Mouse (Mus musculus) hindbrain, embryonic 14.5 days (tissue): ENCODE data around the gene Ddit4l. TPM values are rescaled to one million over a fixed set of nuclear protein-coding genes. Genes with fewer than 3 reads are reported as not detected.
"Not testable (repeated sequence)": the region's sequence is repeated elsewhere in the genome, so short reads cannot be mapped to it uniquely, and the experiment has no call there.

Experiments
- ATAC-seq: fragments of 200-750 bp; cut with Nextera tagmentation; 2 replicates; pipeline ENCODE4 v1.8.0; 2017; ENCODE audit warnings: moderate number of reproducible peaks, mild to moderate bottlenecking, moderate TSS enrichment, moderate library complexity; ENCODE audit not compliant: low FRiP score
- DNase-seq: peaks from one replicate; pipeline ENCODE4 v3.0.0-alpha.2; 2015; ENCODE audit warnings: low spot score
- H3K27ac ChIP-seq: fragments of 300-500 bp; sonication (generic); 2 replicates; pipeline ENCODE4 v1.5.1; 2014; ENCODE audit warnings: mild to moderate bottlenecking, moderate library complexity
- H3K27me3 ChIP-seq: fragments of 300-500 bp; sonication (generic); 2 replicates; pipeline ENCODE4 v1.6.1; 2014; ENCODE audit warnings: mild to moderate bottlenecking, low read length, mixed read lengths; ENCODE audit not compliant: control insufficient read depth, insufficient read depth
- H3K36me3 ChIP-seq: fragments of 300-500 bp; sonication (generic); replicated peaks from 2 replicates; pipeline ENCODE4 v1.6.1; 2014; ENCODE audit not compliant: control insufficient read depth, insufficient read depth
- H3K4me1 ChIP-seq: fragments of 300-500 bp; sonication (generic); replicated peaks from 2 replicates; pipeline ENCODE4 v1.6.1; 2014; ENCODE audit warnings: antibody characterized with exemption, low read length, mixed read lengths; ENCODE audit not compliant: control insufficient read depth, insufficient read depth
- H3K4me2 ChIP-seq: fragments of 300-500 bp; sonication (generic); replicated peaks from 2 replicates; pipeline ENCODE4 v1.6.1; 2014; ENCODE audit warnings: mild to moderate bottlenecking, moderate library complexity
- H3K4me3 ChIP-seq: fragments of 300-500 bp; sonication (generic); replicated peaks from 2 replicates; pipeline ENCODE4 v1.5.1; 2014; ENCODE audit warnings: mild to moderate bottlenecking, low read length
- H3K9ac ChIP-seq: fragments of 300-500 bp; sonication (generic); 2 replicates; pipeline ENCODE4 v1.6.1; 2014
- H3K9me3 ChIP-seq: fragments of 300-500 bp; sonication (generic); 2 replicates; pipeline ENCODE4 v1.6.1; 2016; ENCODE audit warnings: low read length; ENCODE audit not compliant: control insufficient read depth
- WGBS: fragments of 180-500 bp; shearing (Covaris S2); extraction: QIAGEN DNeasy Blood & Tissue Kit; methylation state at CpG from one replicate; pipeline ENCODE4 v1.1.7; 2014; 5-methylcytosine and 5-hydroxymethylcytosine counted together
- polyA plus RNA-seq: library from polyadenylated mRNA; unstranded; fragments of >200 nt; fragmentation: Nextera tagmentation; extraction: Ambion mirVana; gene quantifications from 2 replicates; pipeline ENCODE4 v1.2.1, GENCODE M21; 2014

Ddit4l gene
- 12.4 and 17.2 TPM in 2 replicates for polyA plus RNA-seq

DNA sequence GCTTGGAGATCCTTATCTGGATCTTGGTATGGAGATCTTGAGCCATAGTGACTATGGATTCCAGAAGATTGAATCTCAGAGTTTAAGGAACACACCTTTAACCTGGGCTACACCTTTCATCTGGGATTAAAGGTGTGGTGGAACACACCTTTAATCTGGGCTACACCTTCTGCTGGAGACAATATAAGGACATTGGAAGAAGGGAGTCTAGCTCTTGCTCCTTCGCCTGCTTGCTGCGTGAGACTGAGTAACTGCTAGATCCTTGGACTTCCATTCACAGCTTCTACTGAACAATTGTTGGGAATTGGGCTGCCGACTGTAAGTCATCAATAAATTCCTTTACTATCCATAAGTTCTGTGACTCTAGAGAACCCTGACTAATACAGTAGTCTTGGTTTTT, at the start of gene Ddit4l:
Gene Ddit4l (plus strand): TSS at position 301 of the 400 bp plus-strand sequence.
- not testable (repeated sequence) for H3K9me3 ChIP-seq, DNase-seq, H3K27ac ChIP-seq, H3K36me3 ChIP-seq, H3K4me2 ChIP-seq, H3K9ac ChIP-seq, ATAC-seq, H3K4me3 ChIP-seq
- WGBS = 96% methylated on average over 3 of the region's 3 CpGs
- Histone ChIP-seq H3K27me3 (peaks cover 20% of the 10 kb centered on the region), H3K4me1 (peaks cover 13% of the 10 kb centered on the region; the same call in 1 of the 2 replicates)

GRCm38 (mm10) chr3:137576146-137576545, 45.3 kb upstream of the Ddit4l start:
- Histone ChIP-seq H3K4me3 (no peak overlapping the region), H3K9me3 (no peaks in the 10 kb centered on the region), H3K36me3 (no peaks in the 10 kb centered on the region), H3K27me3 (no peaks in the 10 kb centered on the region), H3K4me1 (no peaks in the 10 kb centered on the region), H3K9ac (no peak overlapping the region), H3K4me2 (no peak overlapping the region), H3K27ac (no peak overlapping the region)
- DNase-seq (no peak), ATAC-seq (no peak)
- 63% methylated on average over 4 of the region's 4 CpGs for WGBS

GRCm38 (mm10) chr3:137586376-137586969, 34.9 kb upstream of the Ddit4l start:
- Histone ChIP-seq H3K9me3 (no peaks in the 10 kb centered on the region), H3K9ac (no peak overlapping the region), H3K27me3 (no peaks in the 10 kb centered on the region), H3K36me3 (no peaks in the 10 kb centered on the region), H3K4me2 (no peak overlapping the region), H3K4me1 (no peaks in the 10 kb centered on the region), H3K27ac (no peak overlapping the region), H3K4me3 (no peak overlapping the region)
- no peak for DNase-seq
- ATAC-seq = no peak
- WGBS = 94% methylated on average over 5 of the region's 5 CpGs

DNA sequence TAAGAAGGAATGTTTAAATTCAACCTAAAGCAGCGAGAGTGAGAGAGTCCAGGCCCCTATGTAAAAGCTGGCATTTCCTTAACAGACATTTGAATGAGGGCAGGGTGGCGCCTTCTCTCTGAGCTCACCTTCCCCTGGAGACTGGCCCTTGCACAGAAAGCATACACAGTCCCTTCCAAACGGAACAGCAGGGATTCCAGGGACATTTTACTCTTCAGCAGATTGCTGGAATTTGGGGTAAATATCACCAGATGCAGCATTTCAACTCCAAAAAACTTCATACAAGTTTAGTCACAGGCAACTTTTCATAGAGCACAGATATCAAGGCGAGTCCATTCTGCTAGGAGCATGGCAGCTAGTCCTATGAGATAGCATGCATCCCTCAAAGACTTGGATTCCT, 31.6 kb upstream of the Ddit4l start:
- WGBS = 81% methylated on average over 4 of the region's 4 CpGs
- Histone ChIP-seq H3K4me2 (no peak overlapping the region), H3K27me3 (no peaks in the 10 kb centered on the region), H3K4me3 (no peak overlapping the region), H3K27ac (no peak overlapping the region), H3K36me3 (no peaks in the 10 kb centered on the region), H3K4me1 (no peaks in the 10 kb centered on the region), H3K9ac (no peak overlapping the region), H3K9me3 (no peaks in the 10 kb centered on the region)
- no peak for ATAC-seq
- no peak for DNase-seq

DNA sequence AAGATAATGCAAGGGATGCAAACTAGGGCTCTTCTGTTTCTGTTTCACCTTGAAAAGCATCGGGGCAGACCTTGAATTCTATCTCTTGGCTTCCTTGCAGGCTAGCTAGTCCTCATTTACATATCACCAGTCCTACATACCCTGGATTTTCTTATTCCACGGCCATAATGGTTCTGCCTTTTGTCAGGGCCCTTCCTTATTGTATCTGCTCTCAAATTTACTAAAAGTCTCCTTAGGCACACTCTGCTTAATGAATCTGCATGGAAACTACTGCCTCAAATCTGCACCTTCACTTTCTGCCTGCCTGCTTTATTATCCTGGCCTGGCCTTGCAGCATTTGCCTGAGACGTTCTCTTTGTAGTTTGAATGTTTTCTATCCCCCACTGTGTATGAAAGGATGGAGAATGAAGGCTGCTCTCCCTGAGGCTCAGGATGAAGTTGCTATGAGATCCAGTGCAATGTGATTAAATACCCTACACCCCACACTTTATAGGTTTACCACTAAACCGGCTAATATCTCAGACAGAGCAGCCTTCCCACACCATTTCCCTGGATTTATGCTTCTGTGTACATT, 27.0 kb upstream of the Ddit4l start:
- H3K27ac ChIP-seq = no peak overlapping the region

GRCm38 (mm10) chr3:137608918-137609435, 12.4 kb upstream of the Ddit4l start:
- 63% methylated on average over 1 of the region's 1 CpGs for WGBS
- H3K9me3 ChIP-seq = no peaks in the 10 kb centered on the region

More for the DNA sequence above, 27.0 kb upstream of the Ddit4l start:
- Histone ChIP-seq H3K36me3 (no peaks in the 10 kb centered on the region), H3K4me1 (no peaks in the 10 kb centered on the region), H3K27me3 (no peaks in the 10 kb centered on the region), H3K4me3 (no peak overlapping the region), H3K9me3 (no peaks in the 10 kb centered on the region), H3K9ac (no peak overlapping the region), H3K4me2 (no peak overlapping the region)
- ATAC-seq = no peak
- DNase-seq = no peak
- 41% methylated on average over 4 of the region's 4 CpGs for WGBS

DNA sequence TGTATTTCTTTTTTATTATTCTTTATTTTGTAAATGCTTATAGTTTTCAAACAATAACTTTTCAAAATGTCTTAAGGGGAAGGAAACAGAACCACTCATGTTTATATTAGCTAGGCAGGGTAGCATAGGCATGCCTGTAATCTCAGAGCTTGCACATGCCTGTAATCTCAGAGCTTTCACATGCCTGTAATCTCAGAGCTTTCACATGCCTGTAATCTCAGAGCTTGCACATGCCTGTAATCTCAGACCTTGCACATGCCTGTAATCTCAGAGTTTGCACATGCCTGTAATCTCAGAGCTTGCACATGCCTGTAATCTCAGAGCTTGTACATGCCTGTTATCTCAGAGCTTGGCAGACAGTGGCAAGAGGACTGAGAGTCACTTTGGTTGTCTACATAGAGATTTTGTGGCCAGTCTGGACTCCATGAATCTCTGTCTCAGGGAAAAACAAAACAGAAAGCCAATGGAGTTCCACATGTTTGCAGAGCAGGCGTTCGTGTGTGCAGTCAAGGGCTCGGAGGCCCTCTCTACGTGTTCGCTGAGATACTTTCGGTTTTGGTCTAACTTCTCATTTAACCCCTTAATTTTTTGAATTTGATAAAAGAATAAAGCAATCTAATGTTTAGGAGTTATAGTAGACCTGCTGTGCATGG, 10.8 kb upstream of the Ddit4l start:
- no peak overlapping the region for H3K4me2 ChIP-seq
- H3K4me3 ChIP-seq = no peak overlapping the region
- no peaks in the 10 kb centered on the region for H3K4me1 ChIP-seq
- WGBS = 93% methylated on average over 6 of the region's 6 CpGs
- H3K27me3 ChIP-seq = no peaks in the 10 kb centered on the region
- no peak overlapping the region for H3K27ac ChIP-seq
- H3K9me3 ChIP-seq = no peaks in the 10 kb centered on the region
- DNase-seq (no peak), ATAC-seq (no peak)
- no peaks in the 10 kb centered on the region for H3K36me3 ChIP-seq
- no peak overlapping the region for H3K9ac ChIP-seq

More at GRCm38 (mm10) chr3:137608918-137609435, 12.4 kb upstream of the Ddit4l start:
- no peaks in the 10 kb centered on the region for H3K36me3 ChIP-seq
- ATAC-seq (no peak), DNase-seq (no peak)
- H3K9ac ChIP-seq = no peak overlapping the region
- no peak overlapping the region for H3K4me2 ChIP-seq
- H3K4me1 ChIP-seq = no peaks in the 10 kb centered on the region
- H3K27me3 ChIP-seq = no peaks in the 10 kb centered on the region
- H3K27ac ChIP-seq = no peak overlapping the region
- H3K4me3 ChIP-seq = no peak overlapping the region

- no peaks in the 10 kb centered on the region for H3K9me3 ChIP-seq
- no peaks in the 10 kb centered on the region for H3K36me3 ChIP-seq
- H3K9ac ChIP-seq = no peak overlapping the region
- no peak overlapping the region for H3K4me3 ChIP-seq
- no peak overlapping the region for H3K27ac ChIP-seq
- H3K4me1 ChIP-seq = no peaks in the 10 kb centered on the region
- DNase-seq = no peak
- no peak for ATAC-seq
- H3K4me2 ChIP-seq = no peak overlapping the region
- H3K27me3 ChIP-seq = no peaks in the 10 kb centered on the region
- 75% methylated on average over 4 of the region's 4 CpGs for WGBS
Observed at GRCm38 (mm10) chr3:137611110-137611857, 10.1 kb upstream of the Ddit4l start.

DNA sequence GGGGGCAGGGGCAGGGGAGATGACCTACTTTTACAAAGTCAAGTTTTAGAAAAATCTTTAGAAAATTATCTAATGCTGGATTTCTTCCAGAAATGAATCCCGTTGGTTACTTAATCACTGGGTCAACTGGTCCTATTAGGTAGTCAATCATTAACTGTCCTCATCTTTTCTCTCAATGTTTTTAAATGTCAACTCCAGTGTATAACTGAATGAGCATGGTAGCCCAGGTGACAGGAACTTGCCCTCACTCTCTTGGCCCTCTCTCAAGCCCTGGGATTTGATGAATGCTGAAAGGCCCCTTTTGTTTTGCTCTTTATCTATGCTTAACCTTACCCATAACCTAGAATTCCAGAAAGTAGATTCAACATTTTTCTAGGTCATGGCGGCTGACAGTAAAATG, 9.4 kb upstream of the Ddit4l start:
- Histone ChIP-seq H3K9me3 (no peaks in the 10 kb centered on the region), H3K4me3 (no peak overlapping the region), H3K9ac (no peak overlapping the region), H3K4me1 (no peaks in the 10 kb centered on the region), H3K27ac (no peak overlapping the region), H3K27me3 (no peaks in the 10 kb centered on the region), H3K4me2 (no peak overlapping the region), H3K36me3 (no peaks in the 10 kb centered on the region)
- WGBS = 75% methylated on average over 2 of the region's 2 CpGs
- no peak for DNase-seq
- ATAC-seq = no peak
